Mouse (Mus musculus) gastrocnemius, postnatal 36 days (tissue): ENCODE results near the gene Fgfr2. TPM values are rescaled to one million over a fixed set of nuclear protein-coding genes. Genes with fewer than 3 reads are reported as not detected.

ENCODE experiments used
- DNase-seq, 2 experiments: peaks; one replicate each; pipeline ENCODE4 v3.0.0; 2022
- intact Hi-C: fragments of 180-260 bp; cut with DNase I; formaldehyde crosslinking; loops from one replicate; pipeline ENCODE4 v1.15.1; 2025
- total RNA-seq, 2 experiments: library from RNA; stranded (reverse); gene quantifications; 2 replicates each; pipeline ENCODE4 v1.2.3; 2021

Gene Fgfr2
- total RNA-seq, 2 experiments from 2014 or later = 0.28 to 0.49 TPM

DNA sequence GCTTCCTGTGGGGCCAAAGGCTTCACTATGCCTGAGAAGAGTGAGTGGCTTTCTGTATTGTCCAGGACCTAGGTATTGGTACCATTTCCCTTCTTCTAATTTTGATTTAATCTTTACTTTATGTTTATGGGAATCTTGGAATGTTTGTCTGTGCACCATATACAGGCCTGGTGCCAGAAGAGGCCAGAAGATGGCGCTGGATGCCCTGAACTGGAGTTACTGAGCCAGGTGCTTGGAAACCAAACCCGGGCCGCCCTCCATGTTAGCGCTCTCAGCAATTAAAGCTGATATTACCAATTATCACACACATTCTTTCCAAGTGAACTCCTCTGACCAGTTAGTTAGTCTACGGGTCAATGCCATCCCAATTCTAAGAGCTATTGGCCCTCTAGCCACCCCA, 68.7 kb downstream of the Fgfr2 start:
- intact Hi-C loops = loop anchor here (5.0 kb wide), 1 partner anchor 68 kb away; the partner anchor contains the start of genes Ctbp2 and Fgfr2
- DNase-seq = no peak

GRCm38 (mm10) chr7:133053757-133054156, 69.4 kb downstream of the Fgfr2 start:
- DNase-seq = no peak
- intact Hi-C loops = loop anchor here (5.0 kb wide), 1 partner anchor 69 kb away; the partner anchor contains the start of genes Ctbp2 and Fgfr2

- intact Hi-C loops = loop anchor here (5.0 kb wide), 1 partner anchor 69 kb away; the partner anchor contains the start of genes Ctbp2 and Fgfr2
- DNase-seq = peak in 1 of 2 experiments; percentile 36
Measured at GRCm38 (mm10) chr7:133052819-133053218, 70.3 kb downstream of the Fgfr2 start.

- intact Hi-C loops = loop anchor here (5.0 kb wide), 1 partner anchor 72 kb away; the partner anchor contains the start of genes Ctbp2 and Fgfr2
- DNase-seq = no peak
Measured at GRCm38 (mm10) chr7:133050681-133051080, 72.5 kb downstream of the Fgfr2 start.

DNA sequence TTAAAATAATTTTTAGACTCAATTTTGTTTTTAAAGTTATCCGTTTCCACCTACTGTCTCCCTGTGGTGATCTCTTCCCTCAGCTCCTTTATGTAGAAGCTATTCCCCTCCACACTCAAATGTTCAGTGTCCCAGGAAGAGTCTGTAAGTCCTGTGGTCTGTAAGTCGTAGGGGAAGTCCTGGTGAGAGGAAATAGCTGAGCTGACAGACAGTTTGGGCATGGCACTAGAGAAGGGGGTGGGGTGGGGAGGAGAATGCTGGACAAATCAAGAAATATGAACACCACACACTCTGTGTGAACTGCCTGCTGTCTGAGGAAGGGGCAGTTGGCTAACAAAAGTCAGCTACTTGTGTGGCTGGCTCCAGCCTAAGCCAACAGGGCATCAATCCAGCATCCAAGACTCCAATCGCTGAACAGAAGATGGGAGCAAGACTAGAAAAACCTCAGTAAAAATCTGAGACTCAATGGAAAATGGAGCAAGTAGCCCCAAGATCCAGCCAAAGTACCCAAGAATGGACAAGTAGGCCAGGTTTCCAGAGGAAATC, 75.0 kb downstream of the Fgfr2 start:
- intact Hi-C loops = no loop called here

DNA sequence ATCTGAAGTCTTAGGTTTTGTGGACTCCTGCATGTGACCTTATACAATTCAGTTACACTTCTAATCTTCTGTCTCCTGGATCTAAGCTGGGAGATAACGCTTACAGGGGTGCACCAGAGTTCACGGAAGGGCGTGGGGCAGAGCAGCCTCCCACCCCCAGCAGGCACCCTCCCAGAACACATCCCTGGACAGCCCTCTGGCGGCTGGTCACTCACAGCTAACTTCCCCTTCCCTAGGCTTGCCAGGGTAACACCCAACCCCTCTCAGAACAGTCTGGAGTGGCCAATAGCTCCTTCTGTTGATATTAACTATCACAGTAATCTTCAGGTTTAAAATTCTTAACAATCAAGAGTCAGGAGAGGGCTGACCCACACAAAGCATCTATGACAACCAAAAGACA, 75.9 kb downstream of the Fgfr2 start:
- intact Hi-C loops = no loop called here
- no peak for DNase-seq

More for the DNA sequence above, 75.0 kb downstream of the Fgfr2 start:
- no peak for DNase-seq

DNA sequence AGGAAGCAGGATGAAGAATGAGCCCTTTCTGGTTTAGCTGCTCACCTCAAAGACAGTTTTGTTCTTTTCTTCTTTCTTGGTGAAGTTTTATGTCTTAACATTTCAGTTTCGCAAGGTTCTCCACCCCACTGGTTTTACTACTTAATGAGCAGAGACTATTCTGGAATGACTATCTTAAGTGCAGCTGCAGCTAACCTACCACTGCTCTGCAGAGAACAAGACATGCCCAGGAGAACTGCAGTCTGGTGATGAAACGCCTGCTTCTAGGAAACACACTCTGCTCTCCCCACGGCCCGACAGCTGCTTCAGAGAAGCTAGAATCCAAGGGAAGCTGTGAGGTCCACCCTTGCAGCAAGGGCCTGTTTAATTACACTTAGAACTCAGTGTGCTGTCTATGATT, 78.4 kb downstream of the Fgfr2 start:
- intact Hi-C loops = no loop called here
- DNase-seq = no peak

DNA sequence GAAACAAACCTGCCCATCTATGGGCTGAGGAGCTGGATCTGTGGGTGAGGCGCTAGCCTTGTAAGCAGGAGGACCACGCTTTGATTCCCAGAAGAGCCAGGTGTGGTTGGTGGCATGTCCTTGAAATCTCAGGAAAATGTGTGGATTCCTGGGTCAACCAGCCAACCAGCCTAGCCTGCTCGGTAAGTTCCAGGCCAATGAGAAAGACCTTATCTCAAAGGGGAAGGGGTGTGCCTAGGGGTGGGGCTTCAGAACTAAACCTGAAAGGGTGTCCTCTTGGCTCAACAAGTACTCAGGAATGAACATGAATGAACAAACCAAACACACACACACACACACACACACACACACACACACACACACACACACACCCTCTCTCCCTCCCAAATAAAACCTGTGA, 81.4 kb downstream of the Fgfr2 start:
- intact Hi-C loops = no loop called here
- DNase-seq = no peak

GRCm38 (mm10) chr7:133040688-133041345, 82.3 kb downstream of the Fgfr2 start:
- intact Hi-C loops = no loop called here
- no peak for DNase-seq

DNA sequence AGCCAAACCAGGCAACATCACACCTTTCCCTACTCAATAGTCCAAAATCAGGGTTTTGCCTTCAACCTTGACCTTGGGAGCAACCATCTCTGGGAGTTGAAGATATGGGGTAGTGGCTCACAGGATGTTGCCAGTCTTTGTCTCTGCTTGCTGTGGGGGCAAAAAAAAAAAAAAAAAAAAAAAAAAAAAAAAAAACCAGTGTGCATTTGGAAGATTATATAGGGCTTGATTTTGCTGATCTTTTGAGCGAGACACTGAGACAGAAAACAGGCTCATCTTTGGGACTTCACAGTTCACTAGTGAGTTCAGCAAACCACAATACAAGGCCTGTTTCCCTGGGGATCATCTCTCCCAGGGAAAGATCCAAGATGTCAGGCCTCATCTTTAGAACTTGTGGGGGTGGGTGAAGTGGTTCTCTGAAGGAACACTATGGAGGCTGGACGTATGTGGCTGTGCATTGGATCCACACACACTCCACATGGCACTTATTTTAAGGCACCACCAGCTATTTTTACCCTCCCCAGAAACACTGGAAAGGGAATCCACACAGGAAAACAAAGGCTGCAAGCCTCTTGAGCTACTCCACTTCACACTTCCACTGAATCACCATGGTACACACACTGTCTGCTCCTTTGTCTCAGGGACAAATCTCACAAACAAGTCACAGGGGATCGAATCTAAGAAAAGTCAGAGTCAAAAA, 83.4 kb downstream of the Fgfr2 start:
- intact Hi-C loops = loop anchor here (10.0 kb wide), 1 partner anchor 595 kb away; the partner anchor contains the start of gene Edrf1
- no peak for DNase-seq

DNA sequence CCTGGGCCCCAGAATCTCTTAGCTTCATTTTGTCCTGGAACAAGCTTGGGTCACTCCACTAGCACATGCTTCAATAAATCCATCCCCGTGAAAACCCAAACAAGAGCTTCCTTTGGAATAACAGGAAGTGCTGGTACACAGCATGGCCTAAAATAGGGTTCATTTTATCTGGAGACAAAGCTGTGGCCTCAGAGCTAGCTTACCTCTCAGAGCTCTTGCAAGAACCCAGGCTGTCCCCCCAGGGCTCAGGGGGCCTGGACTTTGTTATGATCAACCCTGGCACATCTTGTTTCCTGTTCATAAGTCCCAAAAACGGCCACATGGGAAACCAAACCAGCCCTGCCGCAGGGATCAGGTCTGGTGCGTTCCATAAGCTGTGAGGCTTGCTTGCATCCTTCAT, 85.5 kb downstream of the Fgfr2 start:
- intact Hi-C loops = loop anchor here (10.0 kb wide), 1 partner anchor 597 kb away; the partner anchor contains the start of gene Edrf1
- no peak for DNase-seq

- intact Hi-C loops = loop anchor here (10.0 kb wide), 1 partner anchor 598 kb away; the partner anchor contains the start of gene Edrf1
- DNase-seq = no peak
Measured at GRCm38 (mm10) chr7:133037217-133037616, 85.9 kb downstream of the Fgfr2 start.

DNA sequence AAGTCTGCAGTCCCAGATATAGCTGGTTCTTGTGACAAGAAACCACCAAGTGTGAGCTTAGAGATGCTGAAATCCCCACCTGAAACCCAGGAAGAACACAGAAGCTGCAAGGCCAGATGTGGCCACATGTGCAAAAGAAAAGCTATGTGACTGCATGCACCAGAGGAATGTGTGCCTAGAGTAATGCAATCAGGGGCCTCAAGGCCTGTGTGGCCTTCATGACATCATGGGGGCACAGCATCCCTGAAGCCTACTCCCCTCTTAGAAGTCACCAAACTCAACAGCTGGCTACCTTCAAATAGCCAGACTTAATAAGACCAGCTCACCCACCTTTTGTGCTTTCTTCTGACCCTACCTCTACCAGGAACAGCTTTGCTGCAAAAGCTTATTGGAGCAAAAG, 87.2 kb downstream of the Fgfr2 start:
- no peak for DNase-seq
- intact Hi-C loops = loop anchor here (10.0 kb wide), 1 partner anchor 599 kb away; the partner anchor contains the start of gene Edrf1

- DNase-seq = peak in 1 of 2 experiments; percentile 45
- intact Hi-C loops = loop anchor here (2.0 to 10.0 kb wide), 2 partner anchors 102 to 602 kb away; partner anchors contain the start of gene Edrf1
Measured at GRCm38 (mm10) chr7:133032589-133033203, 90.5 kb downstream of the Fgfr2 start.

DNA sequence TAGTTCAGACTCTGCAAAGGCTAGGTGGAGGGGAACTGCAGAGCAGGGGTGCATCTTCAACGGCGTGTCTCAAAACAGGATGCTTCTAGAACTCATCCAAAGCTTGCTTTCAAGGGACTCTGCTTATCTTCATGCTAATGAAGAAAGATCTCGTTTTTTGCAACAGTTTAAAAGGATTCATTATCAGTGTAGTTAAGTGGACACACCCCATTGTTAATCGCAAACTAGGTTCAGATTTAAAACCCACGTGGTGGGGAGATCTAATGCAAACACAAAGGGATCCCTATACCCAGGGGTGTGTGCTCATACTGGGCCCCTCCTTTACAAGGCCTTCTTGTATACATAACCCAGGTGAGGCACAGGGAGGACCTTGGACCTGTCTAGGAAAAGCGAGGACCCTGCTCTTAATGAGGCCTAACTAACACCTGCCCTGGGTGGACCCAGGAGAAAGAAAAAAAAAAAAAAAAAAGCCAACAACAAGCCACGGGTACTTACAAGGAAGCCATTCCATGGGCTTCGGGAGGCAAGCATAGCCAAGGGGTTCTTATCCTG, 93.6 kb downstream of the Fgfr2 start:
- intact Hi-C loops = loop anchor here (10.0 kb wide), 1 partner anchor 605 kb away; the partner anchor contains the start of gene Edrf1
- DNase-seq = no peak

GRCm38 (mm10) chr7:133029004-133029403, 94.1 kb downstream of the Fgfr2 start:
- DNase-seq = no peak
- intact Hi-C loops = no loop called here

GRCm38 (mm10) chr7:133027930-133028329, 95.2 kb downstream of the Fgfr2 start:
- DNase-seq = no peak
- intact Hi-C loops = no loop called here

GRCm38 (mm10) chr7:133024694-133025093, 98.5 kb downstream of the Fgfr2 start:
- DNase-seq = no peak
- intact Hi-C loops = no loop called here

DNA sequence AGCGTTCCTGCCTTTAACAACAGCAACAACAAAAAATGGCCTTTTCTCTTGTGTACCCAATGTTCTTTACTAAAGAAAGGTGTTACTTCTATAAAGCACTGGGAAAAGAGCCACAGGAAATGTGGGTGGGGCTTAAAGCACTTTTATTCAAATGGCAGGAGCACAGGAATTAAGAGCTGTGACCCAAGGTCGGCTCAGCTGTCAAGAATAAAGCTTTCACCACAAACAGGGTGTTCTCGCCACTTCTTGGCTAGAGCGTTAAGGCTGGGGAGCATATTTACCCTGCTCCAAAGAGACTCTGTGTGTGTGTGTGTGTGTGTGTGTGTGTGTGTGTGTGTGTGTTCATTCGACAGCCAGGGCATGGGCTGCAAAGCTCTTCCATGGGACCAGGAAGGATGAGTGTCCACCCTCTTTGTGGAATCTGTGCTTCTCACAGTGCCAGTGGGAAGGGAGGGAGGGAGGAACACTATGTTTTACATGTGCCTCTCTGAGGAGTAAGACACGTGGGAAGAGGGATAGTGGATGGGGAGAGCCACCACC, 103.6 kb downstream of the Fgfr2 start:
- no peak for DNase-seq
- intact Hi-C loops = no loop called here

DNA sequence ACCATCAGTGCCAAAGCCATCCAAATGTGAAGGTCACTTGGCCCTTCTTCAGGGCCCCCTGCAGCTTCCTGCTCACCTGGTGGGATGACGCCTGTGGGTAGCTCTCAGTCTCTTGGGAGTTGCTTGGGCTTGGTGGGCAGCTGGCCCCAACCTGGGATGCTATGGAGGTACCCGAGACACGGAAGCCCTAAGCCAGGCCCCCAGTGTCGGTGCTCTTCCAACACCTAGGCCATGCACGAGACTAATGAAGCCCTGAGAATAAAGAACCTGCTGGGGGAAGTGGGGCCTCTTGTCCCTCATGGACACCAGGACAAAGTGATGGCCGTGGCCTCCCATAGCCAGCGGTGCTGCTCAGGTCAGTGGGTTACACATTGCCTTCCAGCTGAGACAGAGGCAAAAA, 104.2 kb downstream of the Fgfr2 start:
- DNase-seq = no peak
- intact Hi-C loops = no loop called here
